Mouse (Mus musculus) lung, postnatal 36 days (tissue): Measurements from ENCODE around the gene Tmem211.

Experiments used
- DNase-seq: peaks from one replicate; pipeline ENCODE4 v3.0.0; 2022; ENCODE audit warnings: mixed read lengths

Tmem211 gene

DNA sequence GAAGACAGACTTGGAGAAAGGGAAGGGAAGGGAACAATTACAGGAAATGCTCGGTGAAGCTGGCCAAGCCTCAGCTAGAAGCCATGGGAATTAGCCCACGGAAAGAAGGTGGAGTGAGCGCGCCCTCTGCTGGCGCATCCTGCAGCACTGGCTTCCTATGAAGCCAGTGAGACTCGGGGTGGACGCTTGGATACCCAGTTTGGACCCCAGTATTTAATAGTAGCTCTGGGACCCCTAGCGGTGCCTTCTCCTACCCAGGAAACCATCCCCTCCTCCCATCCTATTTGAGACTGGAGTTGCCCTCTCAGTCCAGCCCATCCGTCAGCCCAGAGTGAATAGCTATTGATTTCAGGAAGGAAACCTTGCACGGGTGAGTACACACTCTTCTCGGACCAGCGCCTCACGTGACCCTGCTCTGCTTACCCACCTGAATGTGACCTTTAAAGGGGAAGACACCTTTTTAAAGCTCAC lies at the start of gene Tmem211:
Gene Tmem211, plus strand, starts transcription at position 278 of the 471 bp plus-strand sequence.
- peak; percentile 90 for DNase-seq

DNA sequence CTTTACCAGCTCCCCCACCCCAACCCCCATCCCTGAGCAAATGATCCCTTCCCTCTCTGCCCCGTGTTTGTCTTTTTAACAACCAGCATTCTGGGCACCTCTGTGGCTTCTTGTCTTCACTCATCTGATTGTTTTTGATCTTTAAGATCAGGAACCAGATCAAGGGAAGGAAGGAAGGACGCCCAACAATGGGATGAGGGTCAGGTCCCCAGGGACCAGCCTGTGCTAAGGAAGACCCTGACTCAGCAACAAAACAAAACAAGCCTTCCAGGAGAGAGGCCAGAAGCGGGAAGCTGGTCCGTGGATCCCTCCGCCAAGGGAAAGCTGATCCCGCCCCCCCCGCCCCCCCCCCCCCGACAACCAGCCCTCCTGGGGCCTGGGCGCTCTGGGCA lies 47.3 kb upstream of the Tmem211 start:
- DNase-seq = no peak

- DNase-seq = peak; percentile 95
Observed at GRCm38 (mm10) chr5:113179843-113180682, 46.6 kb upstream of the Tmem211 start.

- no peak for DNase-seq
Observed at GRCm38 (mm10) chr5:113180755-113181154, 46.0 kb upstream of the Tmem211 start.

DNA sequence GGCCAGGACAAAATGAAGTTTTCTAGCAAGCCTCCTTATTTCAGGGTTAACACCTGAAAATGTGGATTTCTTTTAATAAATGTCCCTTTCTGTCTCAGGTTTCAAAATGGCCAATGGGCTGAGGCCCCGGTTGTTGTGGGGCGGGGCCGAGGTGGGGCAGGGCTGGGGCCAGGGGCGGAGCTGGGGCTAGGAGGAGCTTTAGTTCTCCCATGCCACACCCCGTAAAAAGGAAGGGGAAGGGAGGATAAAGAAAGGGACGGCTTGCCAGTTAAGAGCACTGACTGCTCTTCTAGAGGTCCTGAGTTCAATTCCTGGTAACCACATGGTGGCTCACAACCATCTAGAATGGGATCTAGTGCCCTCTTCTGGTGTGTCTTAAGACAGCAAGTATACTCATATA lies 45.3 kb upstream of the Tmem211 start:
- no peak for DNase-seq

- no peak for DNase-seq
Observed at GRCm38 (mm10) chr5:113190558-113190957, 36.2 kb upstream of the Tmem211 start.

- DNase-seq = no peak
Observed at GRCm38 (mm10) chr5:113191901-113192300, 34.8 kb upstream of the Tmem211 start.

GRCm38 (mm10) chr5:113193762-113194161 lies 32.9 kb upstream of the Tmem211 start:
- no peak for DNase-seq

- no peak for DNase-seq
Observed at GRCm38 (mm10) chr5:113195451-113195850, 31.3 kb upstream of the Tmem211 start.

DNA sequence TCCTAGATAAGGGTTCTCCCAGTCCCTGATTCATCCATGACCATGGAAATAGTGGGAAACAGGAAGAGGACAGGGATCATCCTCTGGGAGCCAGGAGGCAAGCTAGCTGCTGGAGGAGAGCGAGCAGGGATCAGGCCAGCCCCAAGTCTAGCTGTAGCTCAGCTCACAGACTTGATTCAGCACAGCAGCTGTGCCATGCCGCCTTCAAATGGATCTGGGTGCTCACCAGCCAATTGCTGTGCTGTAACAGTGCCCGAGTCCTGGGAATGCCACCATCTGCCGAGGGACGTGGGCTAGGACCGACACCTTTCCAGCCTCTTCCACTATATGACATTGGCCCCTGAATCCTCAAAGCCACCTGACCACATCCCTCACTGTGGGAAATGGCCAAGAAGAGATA lies 30.8 kb upstream of the Tmem211 start:
- no peak for DNase-seq

DNA sequence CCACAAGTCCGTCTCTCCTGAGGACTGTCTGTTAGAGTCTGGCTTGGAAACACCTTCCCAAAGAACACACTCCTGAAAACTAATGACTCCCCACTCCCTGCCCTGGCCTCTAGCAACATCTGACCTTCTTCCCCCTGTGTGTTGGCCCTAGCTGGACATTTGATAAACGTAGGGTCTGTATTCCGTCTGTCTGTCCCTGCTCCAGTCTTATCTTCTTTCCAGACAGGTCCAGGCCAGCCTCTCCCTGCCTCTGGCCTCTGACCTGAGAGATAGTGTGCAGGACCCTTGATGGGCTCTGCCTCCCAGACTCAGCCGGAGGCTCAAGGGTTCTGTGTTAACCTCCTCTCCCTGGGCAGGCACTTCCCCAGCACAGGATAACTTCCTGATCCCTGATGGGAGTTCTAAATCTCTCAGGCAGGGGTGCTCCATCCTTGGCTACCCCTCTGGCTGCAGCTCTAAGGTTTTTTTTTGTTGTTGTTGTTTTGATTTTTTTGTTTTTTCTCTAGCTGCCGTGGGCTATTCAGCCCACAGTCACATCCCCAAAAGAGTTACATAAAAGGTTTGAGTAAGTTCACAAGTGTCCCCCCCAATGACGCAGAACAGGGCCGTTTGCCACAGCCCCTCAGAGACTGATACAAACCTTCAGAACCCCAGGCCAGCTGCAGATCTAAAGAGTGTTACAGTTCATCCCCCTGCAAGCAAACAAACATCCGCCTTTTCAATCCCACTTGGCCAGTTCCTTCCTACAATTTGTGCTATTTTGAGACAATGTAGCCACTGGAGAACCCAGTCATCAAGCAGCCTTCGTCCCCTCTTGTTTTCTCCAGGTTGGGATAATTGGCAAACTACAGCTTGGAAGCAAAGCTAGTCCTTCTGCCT lies 29.6 kb upstream of the Tmem211 start:
- DNase-seq = no peak

DNA sequence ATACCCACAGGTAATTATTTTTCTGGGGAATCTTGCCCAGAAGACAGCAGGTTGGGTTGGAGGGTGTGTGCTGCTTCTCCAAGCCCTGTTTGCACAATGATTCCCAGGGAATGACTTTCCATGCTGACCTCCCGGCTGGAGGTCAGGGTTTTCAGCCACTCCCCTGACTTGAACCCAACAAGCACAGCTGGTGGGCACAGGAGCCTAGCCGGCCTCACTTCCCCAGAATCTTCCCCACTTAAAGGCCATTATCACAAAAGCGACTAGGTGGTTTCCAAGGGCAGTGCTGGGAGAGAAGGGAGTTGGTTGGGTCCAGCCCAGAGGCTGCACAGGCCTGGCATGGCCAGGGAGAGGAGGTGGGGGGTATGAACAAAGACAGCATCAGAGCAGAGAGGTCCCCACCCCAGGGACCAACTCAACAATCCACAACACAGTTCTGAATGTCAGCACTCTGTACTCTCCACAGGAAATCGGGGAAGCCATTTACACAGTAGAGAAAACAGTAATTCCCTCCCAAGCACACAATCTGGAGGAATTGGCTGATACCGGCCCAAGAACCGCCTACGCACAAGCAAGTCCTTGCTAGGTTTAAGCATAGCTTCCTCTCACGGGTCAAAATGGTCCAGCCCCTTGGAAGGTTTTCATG lies 27.5 kb upstream of the Tmem211 start:
- DNase-seq = no peak

GRCm38 (mm10) chr5:113199772-113200134 lies 27.0 kb upstream of the Tmem211 start:
- no peak for DNase-seq

DNA sequence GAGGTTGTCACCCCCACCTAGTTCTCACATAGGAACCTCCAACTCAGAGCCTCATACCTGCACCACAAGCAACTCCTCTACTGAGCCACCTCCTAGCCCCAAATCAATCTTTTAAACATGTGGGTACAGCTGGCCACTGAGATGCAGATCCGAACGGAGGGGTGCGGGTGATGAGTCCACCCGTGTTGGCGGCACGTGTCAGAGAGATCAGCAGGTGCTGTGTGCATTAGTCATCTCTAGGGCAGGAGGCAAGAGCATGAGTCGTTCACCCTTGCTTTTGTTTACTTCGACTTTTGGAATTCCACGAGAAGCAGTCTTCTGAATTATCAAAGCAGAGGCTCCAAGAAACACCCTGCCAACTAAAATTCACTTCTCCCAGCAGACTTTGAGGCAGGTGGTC lies 22.5 kb upstream of the Tmem211 start:
- DNase-seq = no peak

GRCm38 (mm10) chr5:113206670-113207352 lies 19.9 kb upstream of the Tmem211 start:
- DNase-seq = peak; percentile 51

- DNase-seq = peak; percentile 73
Observed at GRCm38 (mm10) chr5:113208048-113208447, 18.7 kb upstream of the Tmem211 start.

- DNase-seq = peak; percentile 90
Observed at GRCm38 (mm10) chr5:113208622-113209400, 17.9 kb upstream of the Tmem211 start.

DNA sequence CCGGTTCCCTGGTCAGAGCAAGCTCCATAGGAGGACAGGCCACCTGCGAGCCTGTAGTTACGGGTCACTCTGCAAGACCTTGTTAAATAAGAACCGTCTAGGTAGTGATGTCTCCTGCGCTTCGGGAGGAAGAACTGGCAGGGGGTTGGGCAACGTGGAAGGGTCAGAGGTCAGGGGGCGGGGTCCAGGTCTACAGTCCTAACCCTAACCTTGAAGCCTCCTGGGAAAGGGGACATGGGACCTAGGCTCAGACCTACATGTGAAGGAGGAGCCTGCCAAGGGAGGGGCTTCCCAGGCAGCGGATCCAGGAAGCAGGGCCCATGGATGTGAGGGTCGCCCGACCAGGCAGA lies 17.3 kb upstream of the Tmem211 start:
- no peak for DNase-seq

DNA sequence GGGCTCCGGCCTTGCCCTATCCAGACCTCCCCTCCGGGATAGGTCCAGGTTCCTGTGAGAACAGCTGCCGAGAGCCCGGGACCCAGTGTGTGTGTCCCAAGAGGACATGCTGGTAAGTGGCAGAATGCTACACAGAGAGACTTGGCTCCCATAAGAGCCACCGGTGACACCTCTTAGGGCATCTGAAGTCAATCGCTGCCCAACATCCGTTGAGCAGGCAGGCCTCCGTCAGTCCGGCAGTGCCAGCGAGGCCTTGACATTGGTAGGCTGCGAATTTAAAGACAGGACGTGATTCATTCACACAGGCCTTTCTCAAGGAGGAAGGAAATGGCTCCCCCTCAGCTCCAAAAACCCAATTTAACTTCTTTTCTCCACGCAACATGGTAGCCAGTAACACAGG lies 16.8 kb upstream of the Tmem211 start:
- peak; percentile 62 for DNase-seq

DNA sequence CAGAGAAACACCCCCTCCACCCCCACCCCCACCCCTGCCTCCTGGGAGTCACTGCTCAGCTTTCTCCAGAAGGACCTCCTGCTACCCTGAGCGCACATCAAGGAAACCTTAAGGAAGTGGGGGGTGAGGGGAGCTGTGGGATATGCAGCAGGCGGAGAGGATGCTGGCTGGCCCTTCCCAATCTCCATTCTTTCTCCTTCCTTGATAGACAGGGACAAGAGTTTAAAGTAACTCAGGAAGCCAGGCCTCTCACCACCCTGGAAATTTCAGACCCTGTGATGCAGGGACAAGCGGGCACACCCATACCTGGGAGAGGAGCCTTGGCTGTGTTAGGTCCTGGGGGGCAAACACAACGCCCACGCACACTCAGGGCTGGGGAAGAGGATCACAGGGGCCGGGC lies 16.4 kb upstream of the Tmem211 start:
- DNase-seq = peak; percentile 70

DNA sequence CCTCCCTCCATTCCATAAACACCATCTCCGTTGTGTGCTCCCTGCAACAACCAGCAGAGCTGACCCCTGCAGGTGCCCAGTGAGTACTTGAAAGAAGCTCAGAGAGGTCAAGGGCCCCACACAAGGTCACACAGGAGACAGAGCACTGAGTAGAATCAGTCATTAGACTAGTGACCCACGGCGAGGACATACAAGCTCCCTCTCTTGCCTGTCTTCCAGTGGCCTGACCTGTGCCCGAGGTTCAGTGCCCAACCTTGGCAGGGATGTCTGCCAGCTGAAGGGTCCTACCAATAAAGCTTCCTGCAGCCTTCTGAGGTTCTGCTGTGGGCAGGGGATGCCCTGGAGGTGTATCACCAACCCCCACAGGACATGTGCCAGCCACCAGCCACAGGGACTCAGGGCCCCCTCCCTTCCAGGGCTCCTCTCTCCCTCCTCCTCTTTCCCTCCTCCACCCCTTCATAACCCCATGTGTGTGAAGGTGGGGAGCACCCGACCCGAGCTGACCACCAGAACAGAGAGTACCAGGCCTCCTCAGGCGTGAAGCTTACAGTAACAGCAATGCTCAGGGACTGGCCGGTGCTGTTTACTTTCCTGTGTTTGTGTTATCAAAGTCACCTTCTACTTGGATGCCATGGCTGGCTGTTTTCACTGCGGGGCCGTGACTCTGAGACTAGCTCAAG lies 14.4 kb upstream of the Tmem211 start:
- no peak for DNase-seq
